Mouse (Mus musculus): ENCODE results near the gene Fh1.

DNA sequence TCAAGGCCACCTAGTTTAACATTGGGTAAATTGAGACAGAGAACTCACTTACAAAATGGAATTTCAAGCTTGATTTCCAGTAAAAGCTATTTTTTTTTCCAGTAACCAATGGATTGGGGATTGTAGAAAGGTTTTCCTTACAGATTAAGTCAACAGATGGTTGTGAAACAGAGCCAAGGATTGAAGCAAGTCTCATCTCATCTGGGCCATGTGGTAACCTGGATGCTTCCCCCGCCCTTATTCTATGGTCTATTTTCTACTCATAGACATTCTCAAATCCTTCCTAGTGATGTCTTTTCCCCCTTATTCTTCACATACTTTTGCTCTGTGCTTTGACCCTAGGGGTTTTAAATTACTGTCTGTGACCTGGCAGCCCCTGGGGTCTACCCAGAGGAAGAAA lies 70.8 kb downstream of the Fh1 start:
- TF ChIP-seq EP300 (optimal IDR thresholded peaks at IDR 0.05) (no peak), CTCF (IDR thresholded peaks at IDR 0.05; ENCODE audit: low read depth) (no peak)
